ENCODE assay signal across 12 mouse cellular contexts in the genomic region with DNA sequence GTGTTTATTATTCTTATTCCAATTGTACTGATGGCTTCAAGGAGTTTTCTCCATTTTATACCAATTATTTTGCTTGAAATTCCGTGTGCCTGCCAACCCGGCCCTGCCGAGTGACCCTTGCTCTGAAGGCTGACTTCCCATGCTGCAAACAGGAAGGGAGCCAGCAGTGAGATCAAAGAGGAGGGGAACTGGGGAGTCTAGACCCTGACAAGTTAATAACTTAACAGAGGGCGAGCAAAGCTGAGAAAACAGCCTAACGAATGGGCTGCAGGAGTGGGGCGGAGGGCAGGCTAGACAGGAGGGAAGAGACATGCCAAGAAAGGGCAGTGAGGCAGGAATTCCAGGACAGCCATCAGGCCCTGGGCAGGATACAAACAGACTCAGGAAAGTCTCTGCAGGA. TPM values are rescaled to one million over a fixed set of nuclear protein-coding genes. Genes with fewer than 3 reads are reported as not detected.
A peak's percentile ranks its signal among the peaks of the same experiment; 100 is the strongest.
DNase-seq lines count a peak whose midpoint lies in the region; ATAC-seq and TF ChIP-seq lines count a peak whose summit lies in the region.
"Had no signal": no experiment of that assay in that cellular context is flagged by ENCODE, and none has a peak within 500 bp of the region (broad histone marks: within the 10 kb centered on the region; RNA-seq: fewer than 3 reads in every experiment).

No protein-coding gene starts in this region.

- WGBS in heart, embryonic 14.5 days = 54% methylated on average over 6 of the region's 6 CpGs
- 14% methylated on average over 6 of the region's 6 CpGs for WGBS in kidney, adult 2 months
- 60% methylated on average over 6 of the region's 6 CpGs for WGBS in liver, embryonic 13.5 days (ENCODE audit: insufficient replicate concordance)
- 51% methylated on average over 6 of the region's 6 CpGs for WGBS in forebrain, embryonic 13.5 days

- H3K36me3 ChIP-seq in heart, embryonic 14.5 days (ENCODE audit: control insufficient read depth, insufficient read depth, low read length) = no peaks in the 10 kb centered on the region
- no peaks in the 10 kb centered on the region for H3K36me3 ChIP-seq in kidney, adult 2 months (ENCODE audit: control insufficient read depth, insufficient read depth, low read length)
- no peaks in the 10 kb centered on the region for H3K36me3 ChIP-seq in liver, embryonic 13.5 days
- no peaks in the 10 kb centered on the region for H3K36me3 ChIP-seq in forebrain, embryonic 13.5 days (ENCODE audit: poor library complexity, severe bottlenecking)
- H3K36me3 ChIP-seq: forebrain, embryonic 12.5 days; midbrain, embryonic 12.5 days had no signal

- H3K27me3 ChIP-seq in heart, embryonic 14.5 days (ENCODE audit: control insufficient read depth, insufficient read depth, low read length) = no peaks in the 10 kb centered on the region
- no peaks in the 10 kb centered on the region for H3K27me3 ChIP-seq in kidney, adult 2 months (replicated peaks; ENCODE audit: control insufficient read depth, insufficient read depth, low read length)
- no peaks in the 10 kb centered on the region for H3K27me3 ChIP-seq in liver, embryonic 13.5 days
- no peaks in the 10 kb centered on the region for H3K27me3 ChIP-seq in forebrain, embryonic 13.5 days
- H3K27me3 ChIP-seq: forebrain, embryonic 12.5 days; midbrain, embryonic 12.5 days had no signal

- peaks cover 14 to 25% of the 10 kb centered on the region in 2 experiments for H3K4me1 ChIP-seq in heart, embryonic 14.5 days (ENCODE audit: control insufficient read depth in 2 of 2, insufficient read depth in 2 of 2, low read length in 2 of 2)
- peaks cover 17% of the 10 kb centered on the region; the same call in 1 of the 2 replicates for H3K4me1 ChIP-seq in kidney, adult 2 months (ENCODE audit: control insufficient read depth, insufficient read depth, low read length)
- H3K4me1 ChIP-seq in liver, embryonic 13.5 days (replicated peaks) = peaks cover 74% of the 10 kb centered on the region
- peaks cover 22% of the 10 kb centered on the region for H3K4me1 ChIP-seq in forebrain, embryonic 13.5 days

- no peak overlapping the region for H3K4me3 ChIP-seq in heart, embryonic 14.5 days (ENCODE audit: control insufficient read depth in 1 of 2, insufficient read depth in 1 of 2, low read depth in 1 of 2, low read length in 2 of 2)
- H3K4me3 ChIP-seq in kidney, adult 2 months (ENCODE audit: insufficient read depth, low read depth, low read length) = no peak overlapping the region
- H3K4me3 ChIP-seq in liver, embryonic 13.5 days (replicated peaks) = no peak overlapping the region
- no peak overlapping the region for H3K4me3 ChIP-seq in forebrain, embryonic 13.5 days
- H3K4me3 ChIP-seq: forebrain, embryonic 12.5 days; midbrain, embryonic 12.5 days had no signal

- ATAC-seq in heart, embryonic 14.5 days (ENCODE audit: insufficient number of reproducible peaks, insufficient read depth, low FRiP score, low read depth) = 0 out of 2 replicates have a peak, but pooled peaks have one; percentile 31
- no peak for ATAC-seq in liver, embryonic 13.5 days (ENCODE audit: low read depth)
- no peak for ATAC-seq in forebrain, embryonic 13.5 days

- no peak overlapping the region; the same call in 1 of the 2 replicates for H3K9ac ChIP-seq in heart, embryonic 14.5 days (ENCODE audit: low read length)
- H3K9ac ChIP-seq in liver, embryonic 13.5 days = no peak overlapping the region
- no peak overlapping the region for H3K9ac ChIP-seq in forebrain, embryonic 13.5 days
- H3K9ac ChIP-seq: forebrain, embryonic 12.5 days; midbrain, embryonic 12.5 days had no signal

- intact Hi-C loops in heart, postnatal 10 days (cut with DNase I) = no loop called here

- 0 out of 4 replicates have a peak overlapping the region, but pooled peaks of 1 of the 2 experiments have one; percentile 3 for H3K27ac ChIP-seq in heart, embryonic 14.5 days (replicated peaks in 1 of 2; ENCODE audit: control insufficient read depth in 1 of 2, insufficient read depth in 1 of 2, low read depth in 2 of 2, low read length in 2 of 2)
- H3K27ac ChIP-seq in kidney, adult 2 months (ENCODE audit: insufficient read depth, low read depth, low read length) = peak overlapping the region; percentile 53
- H3K27ac ChIP-seq in liver, embryonic 13.5 days = peak overlapping the region; percentile 44
- H3K27ac ChIP-seq in forebrain, embryonic 13.5 days = no peak overlapping the region
- H3K27ac ChIP-seq: forebrain, embryonic 12.5 days; midbrain, embryonic 12.5 days had no signal

- DNase-seq in heart, postnatal 10 days = no peak
- peak; percentile 51 for DNase-seq in brain, embryonic 14.5 days (ENCODE audit: low read depth)
- DNase-seq in kidney, adult 2 months = peak; percentile 95
- DNase-seq in liver, embryonic 13.5 days = no peak
- no peak for DNase-seq in frontal cortex, postnatal 25 days (ENCODE audit: low spot score in 2 of 2)
- no peak for DNase-seq in B cell, adult 2 months
- DNase-seq: cerebellum, adult 2 months; heart, postnatal 14 days had no signal

- no peaks in the 10 kb centered on the region for H3K9me3 ChIP-seq in heart, embryonic 14.5 days (ENCODE audit: control insufficient read depth, low read length)
- no peaks in the 10 kb centered on the region for H3K9me3 ChIP-seq in liver, embryonic 13.5 days (replicated peaks)
- no peaks in the 10 kb centered on the region for H3K9me3 ChIP-seq in forebrain, embryonic 13.5 days (replicated peaks)
- H3K9me3 ChIP-seq: forebrain, embryonic 12.5 days; midbrain, embryonic 12.5 days had no signal

- H3K4me2 ChIP-seq in heart, embryonic 14.5 days (ENCODE audit: low read length) = no peak overlapping the region
- H3K4me2 ChIP-seq in liver, embryonic 13.5 days = no peak overlapping the region
- no peak overlapping the region for H3K4me2 ChIP-seq in forebrain, embryonic 13.5 days
- H3K4me2 ChIP-seq: forebrain, embryonic 12.5 days; midbrain, embryonic 12.5 days had no signal

- no peak for TF ChIP-seq CTCF in brain, embryonic 14.5 days (IDR thresholded peaks at IDR 0.05; ENCODE audit: borderline replicate concordance, extremely low read depth, insufficient read depth, insufficient read length)
- TF ChIP-seq CTCF in kidney, adult 2 months (conservative IDR thresholded peaks at IDR 0.05; ENCODE audit: insufficient read depth, insufficient read length, low read depth, low read length) = no peak

- TF ChIP-seq POLR2A in brain, embryonic 14.5 days (IDR thresholded peaks at IDR 0.05; ENCODE audit: borderline replicate concordance, extremely low read depth, insufficient read depth, insufficient read length, poor library complexity, severe bottlenecking) = no peak
- no peak for TF ChIP-seq POLR2A in kidney, adult 2 months (IDR thresholded peaks at IDR 0.05; ENCODE audit: low read depth, low read length)

RNA-seq across cellular contexts. Expression of gene Serp2, which starts 19.8 kb away (rescaled TPM):
- 9.2 and 9.5 TPM in 2 replicates for polyA plus RNA-seq in heart, embryonic 14.5 days (2014; fragmentation: Nextera tagmentation; extraction: Ambion mirVana)
- 1 to 10 TPM in 1 of 2 experiments, under 1 TPM in 1; 0.37 to 1.8 TPM for total RNA-seq in heart, postnatal 10 days (2021)
- polyA plus RNA-seq in brain, embryonic 14.5 days (2012; rRNA removed) = 115 and 121 TPM in 2 replicates
- 1.0 and 2.0 TPM in 2 replicates for polyA plus RNA-seq in kidney, adult 2 months (2012; rRNA removed)
- 1.3 and 1.4 TPM in 2 replicates for polyA plus RNA-seq in liver, embryonic 13.5 days (2015; fragmentation: Nextera tagmentation; extraction: Ambion mirVana)
- 75.8 and 76.8 TPM in 2 replicates for polyA plus RNA-seq in forebrain, embryonic 13.5 days (2015; fragmentation: Nextera tagmentation; extraction: Ambion mirVana)

Comparison
In these comparisons a context has a peak if more than half of its experiments do, and no peak if none do; other contexts are left out.
1. DNase-seq: peak in brain, embryonic 14.5 days (single experiment) and kidney, adult 2 months (single experiment); none in heart, postnatal 10 days (0 of 2), liver, embryonic 13.5 days (single experiment), frontal cortex, postnatal 25 days (0 of 2) and B cell, adult 2 months (0 of 2).